Mouse (Mus musculus) layer of hippocampus, adult 18-20 months (tissue): ENCODE measurements around the gene Agap3. TPM values are rescaled to one million over a fixed set of nuclear protein-coding genes. Genes with fewer than 3 reads are reported as not detected.

Experiments used
- DNase-seq, 2 experiments: peaks; one replicate each; pipeline ENCODE4 v3.0.0; 2022; ENCODE audit warnings: low spot score in 2 of 2
- long read RNA-seq: library from polyadenylated mRNA; stranded (forward); transcript quantifications from one replicate; pipeline ENCODE4 v2.0.0, GENCODE M21; 2021
- total RNA-seq, 2 experiments: library from RNA; stranded (reverse); gene quantifications; 2 replicates each; pipeline ENCODE4 v1.2.3; 2021

The Agap3 gene
- 100 to 1,000 TPM; 673 to 687 TPM for total RNA-seq
- long read RNA-seq, transcript Agap3-204 (9 exons, 1,061 nt): major isoform, 166 of 570 reads
- long read RNA-seq, partial matches to known transcripts: 47 of 570 reads
- long read RNA-seq, other reads (novel, unspliced or antisense): 355 of 570 reads

DNA sequence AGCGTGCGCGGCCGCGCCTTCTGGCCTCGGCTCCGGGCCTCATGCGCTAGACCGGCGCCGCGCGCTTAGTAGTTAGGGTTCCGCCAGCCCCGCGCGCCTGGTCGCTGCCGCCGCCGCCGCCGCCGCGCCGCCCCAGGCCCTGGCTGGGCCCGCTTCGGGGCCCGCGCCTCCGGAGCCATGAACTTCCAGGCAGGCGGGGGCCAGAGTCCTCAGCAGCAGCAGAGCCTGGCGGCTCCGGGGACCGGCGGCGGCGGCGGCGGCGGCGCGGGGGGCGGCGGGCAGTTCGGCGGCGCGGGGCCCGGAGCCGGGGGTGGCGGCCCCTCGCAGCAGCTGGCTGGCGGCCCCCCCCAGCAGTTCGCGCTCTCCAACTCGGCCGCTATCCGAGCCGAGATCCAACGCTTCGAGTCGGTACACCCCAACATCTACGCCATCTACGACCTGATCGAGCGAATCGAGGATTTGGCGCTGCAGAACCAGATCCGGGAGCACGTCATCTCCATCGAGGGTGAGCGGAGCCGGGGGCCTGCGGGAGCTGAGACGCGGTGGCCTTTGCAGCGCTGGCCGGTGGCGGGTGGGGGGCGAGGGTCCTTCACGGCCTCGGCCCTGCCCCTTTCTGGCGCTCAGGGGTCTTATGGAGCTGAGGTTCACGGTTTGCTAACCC, at the start of gene Agap3:
TSS of gene Agap3 (plus strand) at position 148 of the 661 bp plus-strand sequence.
- no peak for DNase-seq

GRCm38 (mm10) chr5:24404594-24405360, 47.2 kb upstream of the Agap3 start:
- no peak for DNase-seq

GRCm38 (mm10) chr5:24405389-24405876, 46.5 kb upstream of the Agap3 start:
- no peak for DNase-seq

DNA sequence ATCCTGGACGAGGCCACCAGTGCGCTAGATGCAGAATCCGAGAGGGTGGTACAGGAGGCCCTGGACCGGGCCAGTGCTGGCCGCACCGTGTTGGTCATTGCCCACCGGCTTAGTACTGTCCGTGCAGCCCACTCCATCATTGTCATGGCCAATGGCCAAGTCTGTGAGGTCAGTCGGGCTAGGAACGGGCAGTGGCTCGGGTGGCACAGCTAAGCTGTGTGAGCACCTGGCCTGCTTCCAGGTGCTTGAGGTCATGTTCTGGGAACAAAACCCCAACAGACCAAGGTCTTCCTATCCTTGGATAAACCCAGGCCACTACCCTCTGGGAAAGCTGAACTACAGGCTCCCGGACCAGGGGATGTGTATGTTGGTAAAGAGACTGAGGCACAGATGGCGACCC, 43.3 kb upstream of the Agap3 start:
- no peak for DNase-seq

DNA sequence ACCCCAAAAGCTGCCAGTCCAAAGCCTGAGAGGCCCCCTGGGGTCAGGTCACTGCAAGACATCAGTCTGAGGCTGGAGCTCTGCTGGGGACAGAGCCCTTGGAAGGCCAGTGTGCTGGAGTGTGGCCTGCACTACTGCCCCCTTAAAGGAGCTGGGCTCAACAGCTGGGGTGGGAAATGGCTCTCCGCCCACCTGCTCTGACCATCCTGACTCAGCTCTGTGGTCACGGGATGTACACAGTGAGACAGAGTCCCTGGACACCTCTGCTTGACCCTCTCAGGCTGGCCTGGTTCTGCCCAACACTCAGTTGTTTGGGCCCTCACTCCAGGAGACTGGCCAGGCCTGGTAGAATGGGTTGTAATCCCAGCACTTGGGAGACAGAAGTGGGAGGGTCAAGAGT, 42.5 kb upstream of the Agap3 start:
- no peak for DNase-seq

GRCm38 (mm10) chr5:24412063-24412462, 39.9 kb upstream of the Agap3 start:
- DNase-seq: no peak

DNA sequence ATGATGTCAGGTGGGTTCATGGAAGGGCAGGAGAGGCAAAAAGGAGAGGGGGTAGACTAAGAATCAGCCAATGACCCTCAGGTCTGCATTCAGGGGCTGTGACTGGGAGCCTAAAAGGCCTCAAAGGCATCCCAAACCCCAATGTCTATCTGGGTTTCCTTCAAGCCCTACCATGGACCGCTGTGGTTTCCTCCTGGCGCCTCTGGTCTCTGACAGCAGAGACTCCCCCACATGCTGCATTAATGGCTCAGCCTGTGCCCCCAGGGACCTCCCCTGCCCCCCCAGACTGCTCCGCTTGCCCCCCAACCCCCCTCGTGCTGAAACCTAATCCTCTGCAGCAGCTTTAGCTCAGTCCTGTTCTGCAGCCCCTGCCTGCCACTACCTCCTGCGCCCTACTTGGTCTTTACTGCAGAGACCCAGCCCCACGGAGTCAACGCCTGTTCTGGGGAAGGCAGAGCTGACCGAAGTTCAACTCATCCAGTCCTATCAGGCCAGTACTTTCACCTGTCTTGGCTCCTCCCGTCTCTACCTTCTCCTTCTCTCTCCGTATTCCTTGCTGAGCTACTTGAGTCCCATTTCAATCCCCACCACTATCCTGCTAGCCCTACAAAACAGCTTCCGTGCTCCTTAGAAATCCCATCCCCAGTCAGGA, 38.8 kb upstream of the Agap3 start, which contains the start of gene Asic3:
TSS of gene Asic3 (plus strand) at position 351 of the 652 bp plus-strand sequence.
- DNase-seq: no peak

DNA sequence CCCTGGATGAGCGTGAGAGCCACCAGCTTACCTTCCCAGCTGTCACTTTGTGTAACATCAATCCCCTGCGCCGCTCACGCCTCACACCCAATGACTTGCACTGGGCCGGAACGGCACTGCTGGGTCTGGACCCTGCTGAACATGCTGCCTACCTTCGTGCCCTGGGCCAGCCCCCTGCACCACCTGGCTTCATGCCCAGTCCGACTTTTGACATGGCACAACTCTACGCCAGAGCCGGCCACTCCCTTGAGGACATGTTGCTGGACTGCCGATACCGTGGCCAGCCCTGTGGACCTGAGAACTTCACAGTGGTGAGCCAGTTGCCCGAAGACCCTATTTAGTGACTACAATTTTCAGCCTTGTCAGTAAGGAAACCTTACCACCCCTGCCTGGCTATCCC, 38.0 kb upstream of the Agap3 start:
- DNase-seq: no peak

DNA sequence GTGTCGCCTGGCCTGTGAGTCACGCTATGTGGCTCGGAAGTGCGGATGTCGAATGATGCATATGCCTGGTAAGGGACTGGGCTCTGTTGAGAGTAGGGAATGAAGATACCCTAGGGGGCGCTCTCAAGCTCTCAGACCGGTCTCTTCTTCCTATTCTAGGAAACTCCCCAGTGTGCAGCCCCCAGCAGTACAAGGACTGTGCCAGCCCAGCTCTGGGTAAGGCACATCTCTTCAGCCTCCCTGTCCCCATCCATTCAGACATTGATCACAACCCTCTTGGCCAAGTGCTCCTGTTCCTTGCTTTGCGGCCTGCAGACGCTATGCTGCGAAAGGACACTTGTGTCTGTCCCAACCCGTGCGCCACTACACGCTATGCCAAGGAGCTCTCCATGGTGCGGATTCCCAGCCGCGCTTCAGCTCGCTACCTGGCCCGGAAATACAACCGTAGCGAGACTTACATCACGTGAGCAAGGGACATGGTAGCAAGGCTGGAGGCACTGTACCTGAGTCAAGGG, 35.7 kb upstream of the Agap3 start:
- peak; percentile 54 to 84 for DNase-seq

- no peak for DNase-seq
Observed at GRCm38 (mm10) chr5:24417587-24417986, 34.4 kb upstream of the Agap3 start.

- DNase-seq: no peak
Observed at GRCm38 (mm10) chr5:24420381-24420780, 31.6 kb upstream of the Agap3 start.

GRCm38 (mm10) chr5:24423129-24424003, 28.6 kb upstream of the Agap3 start, which contains the start of the genes Cdk5 and Slc4a2:
TSS of gene Cdk5 (minus strand) at chr5:24423530.
TSS of gene Slc4a2 (plus strand) at chr5:24423837.
- peak; percentile 100 for DNase-seq

GRCm38 (mm10) chr5:24424004-24424781, 27.8 kb upstream of the Agap3 start:
- no peak for DNase-seq

GRCm38 (mm10) chr5:24424861-24425411, 27.0 kb upstream of the Agap3 start:
- peak; percentile 48 to 73 for DNase-seq

GRCm38 (mm10) chr5:24425421-24426036, 26.4 kb upstream of the Agap3 start:
- DNase-seq: no peak

GRCm38 (mm10) chr5:24426037-24426432, 25.9 kb upstream of the Agap3 start:
- no peak for DNase-seq

DNA sequence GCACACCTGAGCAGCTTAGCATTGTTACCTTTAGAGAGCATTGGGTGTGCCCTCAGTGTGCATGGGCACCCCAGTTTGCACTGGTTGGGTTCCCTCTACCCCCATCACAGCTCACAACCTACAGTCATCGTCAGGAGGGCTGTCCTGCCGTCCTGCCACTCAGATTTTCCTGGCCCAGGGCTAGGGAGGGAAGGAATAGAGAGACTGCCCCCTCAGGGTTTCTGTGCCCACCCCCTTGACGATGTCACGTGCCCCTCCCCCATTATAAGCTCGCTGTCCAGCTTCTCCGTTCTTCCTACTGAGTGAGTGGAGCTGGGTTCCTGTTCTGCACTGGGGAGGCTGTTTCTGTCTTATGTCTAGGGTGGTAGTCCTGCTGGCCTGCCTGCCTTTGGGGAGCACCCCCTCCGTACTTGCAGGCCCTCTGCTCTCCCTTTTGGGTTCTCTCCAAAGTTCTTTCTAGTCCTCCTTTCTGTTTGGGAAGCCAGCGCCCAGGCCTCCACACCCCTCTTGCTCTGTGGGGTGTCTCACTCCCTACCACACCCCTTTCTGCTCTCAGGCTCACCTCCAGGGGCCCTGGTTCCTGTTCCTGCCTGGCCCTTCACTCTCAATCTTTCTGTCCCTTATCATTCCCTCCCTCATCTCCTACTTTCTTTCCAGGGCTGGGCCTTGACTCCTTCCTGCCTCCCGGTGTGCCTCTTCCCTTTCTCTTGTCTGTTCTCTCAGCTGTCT, 25.3 kb upstream of the Agap3 start:
- no peak for DNase-seq

GRCm38 (mm10) chr5:24427285-24427633, 24.7 kb upstream of the Agap3 start:
- no peak for DNase-seq
